Mouse (Mus musculus) intestine, postnatal 0 days (tissue): ENCODE measurements around the gene Pet100. TPM values are rescaled to one million over a fixed set of nuclear protein-coding genes. Genes with fewer than 3 reads are reported as not detected.

Source experiments
- ATAC-seq: fragments of 200-750 bp; cut with Nextera tagmentation; 2 replicates; pipeline ENCODE4 v1.8.0; 2017; ENCODE audit warnings: mild to moderate bottlenecking, moderate TSS enrichment, moderate library complexity
- H3K27ac ChIP-seq: fragments of 300-500 bp; sonication (generic); 2 replicates; pipeline ENCODE4 v1.5.1; 2014; ENCODE audit warnings: mild to moderate bottlenecking, low read depth, low read length, moderate library complexity
- H3K27me3 ChIP-seq: fragments of 300-500 bp; sonication (generic); replicated peaks from 2 replicates; pipeline ENCODE4 v1.6.1; 2014; ENCODE audit warnings: low read length, mixed read lengths; ENCODE audit not compliant: control insufficient read depth, insufficient read depth
- H3K36me3 ChIP-seq: fragments of 300-500 bp; sonication (generic); 2 replicates; pipeline ENCODE4 v1.6.1; 2014; ENCODE audit warnings: mild to moderate bottlenecking, moderate library complexity; ENCODE audit not compliant: control insufficient read depth, insufficient read depth
- H3K4me1 ChIP-seq: fragments of 300-500 bp; sonication (generic); replicated peaks from 2 replicates; pipeline ENCODE4 v1.6.1; 2014; ENCODE audit warnings: antibody characterized with exemption, low read length, mixed read lengths; ENCODE audit not compliant: control insufficient read depth, insufficient read depth
- H3K4me2 ChIP-seq: fragments of 300-500 bp; sonication (generic); replicated peaks from 2 replicates; pipeline ENCODE4 v1.6.1; 2014; ENCODE audit warnings: low read depth, mild to moderate bottlenecking, moderate library complexity
- H3K4me3 ChIP-seq: fragments of 300-500 bp; sonication (generic); 2 replicates; pipeline ENCODE4 v1.5.1; 2014; ENCODE audit warnings: low read depth, low read length
- H3K9ac ChIP-seq: fragments of 300-500 bp; sonication (generic); 2 replicates; pipeline ENCODE4 v1.6.1; 2014; ENCODE audit warnings: mild to moderate bottlenecking, low read depth, low read length
- H3K9me3 ChIP-seq: fragments of 300-500 bp; sonication (generic); 2 replicates; pipeline ENCODE4 v1.6.1; 2016; ENCODE audit warnings: mixed run types; ENCODE audit not compliant: control insufficient read depth
- CTCF ChIP-seq: sonication (generic); IDR thresholded peaks from 2 replicates; pipeline ENCODE4 v1.5.1; 2016; ENCODE audit warnings: low read depth, mild to moderate bottlenecking, control low read depth, antibody characterized with exemption, moderate library complexity
- WGBS: fragments of 180-500 bp; shearing (Covaris S2); extraction: QIAGEN DNeasy Blood & Tissue Kit; methylation state at CpG from one replicate; pipeline ENCODE4 v1.1.7; 2014; 5-methylcytosine and 5-hydroxymethylcytosine counted together
- polyA plus RNA-seq: library from polyadenylated mRNA; unstranded; fragments of >200 nt; fragmentation: Nextera tagmentation; extraction: Ambion mirVana; gene quantifications from 2 replicates; pipeline ENCODE4 v1.2.1, GENCODE M21; 2015

The Pet100 gene
- polyA plus RNA-seq, 1 experiment from 2014 or later: 152 TPM

DNA sequence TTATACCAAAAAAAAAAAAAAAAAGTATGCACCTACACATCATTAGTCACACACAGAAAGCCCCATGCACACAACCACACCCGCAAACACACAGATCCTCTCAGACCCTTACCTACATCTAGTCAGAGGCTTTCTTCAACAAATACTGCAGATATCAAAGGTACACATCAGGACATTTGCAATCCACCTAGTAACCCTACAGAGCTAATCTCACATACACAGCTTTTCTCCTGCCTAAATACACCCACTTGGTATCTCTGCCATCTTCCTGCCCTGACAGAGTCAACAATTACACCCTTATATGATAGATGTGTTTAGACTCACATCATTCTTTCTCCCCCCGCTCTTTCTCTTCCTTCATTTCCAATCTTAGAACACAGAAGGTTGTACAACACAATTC lies 34.9 kb upstream of the Pet100 start:
- WGBS: 88% methylated on average over 2 of the region's 2 CpGs
- H3K4me1 ChIP-seq: no peaks in the 10 kb centered on the region
- H3K27me3 ChIP-seq: no peaks in the 10 kb centered on the region
- TF ChIP-seq CTCF: no peak
- H3K27ac ChIP-seq: no peak overlapping the region
- H3K4me3 ChIP-seq: no peak overlapping the region
- ATAC-seq: no peak
- no peak overlapping the region for H3K4me2 ChIP-seq
- H3K36me3 ChIP-seq: no peaks in the 10 kb centered on the region
- H3K9ac ChIP-seq: no peak overlapping the region
- no peaks in the 10 kb centered on the region for H3K9me3 ChIP-seq

DNA sequence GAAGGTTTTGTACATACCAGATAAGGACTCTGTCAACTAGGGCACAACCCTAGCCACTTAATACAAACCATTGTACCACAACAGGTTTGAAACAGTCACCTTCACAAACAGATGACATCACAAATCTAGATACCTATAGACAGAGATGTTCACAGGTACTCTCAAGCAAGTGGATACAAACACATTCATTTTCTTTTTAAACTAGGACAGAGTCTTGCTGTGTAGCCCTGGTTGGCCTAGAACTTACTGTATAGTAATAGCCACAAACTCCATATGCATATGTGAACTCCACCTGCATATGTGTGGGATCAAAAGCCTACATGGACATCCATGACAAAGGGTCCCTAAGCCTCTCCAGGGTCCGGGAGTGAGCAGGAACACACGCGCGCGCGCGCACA lies 34.4 kb upstream of the Pet100 start, which contains the start of gene Camsap3:
TSS of gene Camsap3 (plus strand) at position 301 of the 398 bp plus-strand sequence.
- no peaks in the 10 kb centered on the region for H3K36me3 ChIP-seq
- TF ChIP-seq CTCF: no peak
- WGBS: 6% methylated on average over 7 of the region's 7 CpGs
- no peaks in the 10 kb centered on the region for H3K9me3 ChIP-seq
- no peaks in the 10 kb centered on the region for H3K4me1 ChIP-seq
- H3K27me3 ChIP-seq: no peaks in the 10 kb centered on the region
- ATAC-seq: no peak
- H3K4me3 ChIP-seq: peak within 1 kb of the TSS; percentile 81
- H3K27ac ChIP-seq: peak within 1 kb of the TSS; percentile 98
- peak within 1 kb of the TSS; percentile 79 for H3K4me2 ChIP-seq
- peak within 1 kb of the TSS; percentile 93 for H3K9ac ChIP-seq

DNA sequence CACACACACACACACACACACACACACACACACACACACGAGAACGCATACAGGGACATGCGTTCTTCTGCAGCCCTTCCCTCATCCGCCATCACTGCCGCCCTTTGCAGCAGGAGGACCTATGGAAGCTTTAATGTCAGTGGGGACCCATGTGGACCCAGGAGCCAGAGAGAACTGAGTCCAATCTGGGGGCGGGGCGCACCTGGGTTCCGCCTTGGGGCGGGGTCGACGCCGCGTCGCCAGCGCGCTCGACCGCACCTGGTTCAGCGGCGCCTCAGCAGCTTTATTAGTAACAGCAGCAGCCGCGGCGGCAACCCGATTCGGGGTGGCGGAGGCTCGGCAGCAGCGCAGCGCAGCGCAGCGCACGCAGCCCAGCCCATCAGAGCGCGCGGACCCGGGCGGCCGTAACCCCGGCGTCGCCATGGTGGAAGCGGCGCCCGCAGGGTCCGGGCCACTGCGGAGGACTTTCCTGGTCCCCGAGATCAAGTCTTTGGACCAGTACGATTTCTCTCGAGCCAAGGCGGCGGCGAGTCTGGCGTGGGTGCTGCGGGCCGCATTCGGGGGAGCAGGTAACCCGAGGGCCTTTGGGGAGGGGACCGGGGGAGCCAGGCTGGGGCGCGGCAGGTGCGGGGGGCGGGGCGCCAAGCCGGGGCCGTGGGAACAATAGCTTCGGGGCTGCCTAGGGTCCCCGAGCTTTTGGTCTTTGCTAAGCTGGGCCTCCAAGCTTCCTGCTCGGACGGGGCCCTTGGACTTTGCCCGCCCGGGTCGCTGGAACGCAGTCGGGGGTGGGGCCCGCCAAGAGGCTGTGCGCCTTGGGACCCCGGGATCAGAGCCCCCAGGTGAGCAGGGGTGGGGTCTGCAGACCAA lies 33.7 kb upstream of the Pet100 start:
- Histone ChIP-seq H3K4me2 (peak overlapping the region; percentile 79), H3K9ac (peak overlapping the region; percentile 93), H3K4me3 (peak overlapping the region; percentile 81), H3K27ac (peak overlapping the region; percentile 98), H3K9me3 (no peaks in the 10 kb centered on the region), H3K36me3 (no peaks in the 10 kb centered on the region), H3K4me1 (no peaks in the 10 kb centered on the region), H3K27me3 (no peaks in the 10 kb centered on the region)
- ATAC-seq: peak; percentile 88
- under 1% methylated on average over 76 of the region's 77 CpGs for WGBS
- 0 out of 2 replicates have a peak, but pooled peaks have one; percentile 7 for TF ChIP-seq CTCF

DNA sequence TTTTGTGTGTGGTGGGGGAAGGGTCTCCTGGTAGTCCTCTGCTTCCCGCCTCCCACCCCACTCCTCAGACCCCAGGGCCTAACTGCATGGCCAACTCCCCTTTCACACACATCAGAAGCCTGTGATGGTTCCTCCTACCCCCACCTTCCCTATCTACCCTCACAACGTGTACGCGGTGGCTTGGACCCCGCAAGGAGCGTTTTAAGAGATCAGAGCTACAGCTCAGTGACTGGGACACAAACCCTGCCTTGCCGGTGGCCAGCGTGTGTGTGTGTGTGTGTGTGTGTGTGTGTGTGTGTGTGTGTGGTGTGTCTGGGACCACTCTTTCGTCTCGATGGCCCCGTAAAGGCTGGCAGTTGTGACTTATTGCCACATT lies 33.1 kb upstream of the Pet100 start:
- Histone ChIP-seq H3K4me1 (no peaks in the 10 kb centered on the region), H3K27ac (peak overlapping the region; percentile 98), H3K4me3 (peak overlapping the region; percentile 81), H3K9me3 (no peaks in the 10 kb centered on the region), H3K4me2 (peak overlapping the region; percentile 79), H3K36me3 (no peaks in the 10 kb centered on the region), H3K27me3 (no peaks in the 10 kb centered on the region), H3K9ac (peak overlapping the region; percentile 93)
- peak; percentile 53 for ATAC-seq
- TF ChIP-seq CTCF: no peak
- WGBS: 5% methylated on average over 11 of the region's 11 CpGs

DNA sequence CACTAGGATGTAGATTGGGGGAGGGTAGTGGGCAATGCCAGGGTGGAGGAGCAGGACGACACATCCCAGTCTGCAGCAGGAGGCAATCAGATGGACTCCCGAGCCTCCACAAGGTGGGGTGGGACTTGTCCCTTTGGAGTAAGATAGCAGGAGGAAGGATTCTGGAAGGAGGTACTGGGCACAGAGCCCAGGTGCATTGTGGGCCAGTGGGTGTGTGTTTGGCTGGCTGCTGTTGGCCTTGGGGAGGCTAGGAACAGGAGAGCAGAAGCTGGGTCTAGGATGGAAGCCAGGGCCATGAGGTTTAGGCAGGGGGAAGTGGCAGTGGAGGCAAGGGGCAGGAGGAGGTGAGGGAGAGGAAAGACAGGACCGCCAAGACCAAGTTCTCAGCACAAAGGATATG lies 27.9 kb upstream of the Pet100 start:
- Histone ChIP-seq H3K36me3 (peaks cover 7% of the 10 kb centered on the region), H3K27me3 (no peaks in the 10 kb centered on the region), H3K9me3 (no peaks in the 10 kb centered on the region), H3K9ac (no peak overlapping the region), H3K4me3 (no peak overlapping the region), H3K4me2 (no peak overlapping the region), H3K4me1 (no peaks in the 10 kb centered on the region), H3K27ac (peak overlapping the region; percentile 35; the same call in 1 of the 2 replicates)
- no peak for TF ChIP-seq CTCF
- ATAC-seq: no peak; the same call in 1 of the 2 replicates
- WGBS: 53% methylated on average over 3 of the region's 3 CpGs

DNA sequence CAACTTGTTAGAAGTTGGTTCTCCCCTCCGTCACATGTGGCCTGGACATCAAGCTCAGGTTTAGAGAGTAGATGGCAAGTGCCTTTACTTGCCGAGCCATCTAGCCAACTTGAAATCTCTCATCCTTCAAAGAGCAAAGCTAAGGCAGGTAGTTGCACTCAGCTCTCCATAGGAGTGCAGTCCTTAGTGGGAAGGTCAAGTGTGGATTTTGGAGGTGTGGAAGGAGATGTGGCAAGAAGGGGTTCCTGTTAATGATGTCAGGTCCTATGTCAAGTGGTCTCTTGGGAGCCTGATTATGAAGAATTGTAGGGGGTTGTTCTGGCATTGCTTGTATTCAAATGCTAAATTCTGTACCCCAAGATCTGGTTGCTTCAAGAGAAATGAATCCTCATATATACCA lies 26.9 kb upstream of the Pet100 start:
- Histone ChIP-seq H3K4me3 (no peak overlapping the region), H3K4me1 (no peaks in the 10 kb centered on the region), H3K9ac (no peak overlapping the region), H3K9me3 (no peaks in the 10 kb centered on the region), H3K27me3 (no peaks in the 10 kb centered on the region), H3K27ac (no peak overlapping the region), H3K4me2 (no peak overlapping the region), H3K36me3 (peaks cover 17% of the 10 kb centered on the region)
- TF ChIP-seq CTCF: no peak
- no peak for ATAC-seq
- 86% methylated on average over 2 of the region's 2 CpGs for WGBS
